10 mouse cellular contexts compared by ENCODE assay signal in genomic region chr1:153535611-153536010, GRCm38 (mm10). TPM values are rescaled to one million over a fixed set of nuclear protein-coding genes. Genes with fewer than 3 reads are reported as not detected.
DNase-seq lines count a peak whose midpoint lies in the region; ATAC-seq and TF ChIP-seq lines count a peak whose summit lies in the region.
"Had no signal": no experiment of that assay in that cellular context is flagged by ENCODE, and none has a peak within 500 bp of the region (broad histone marks: within the 10 kb centered on the region; RNA-seq: fewer than 3 reads in every experiment).

No protein-coding gene starts in this region.

- no peak overlapping the region for H3K9ac ChIP-seq in heart, embryonic 11.5 days (ENCODE audit: low read depth, low read length)
- no peak overlapping the region for H3K9ac ChIP-seq in intestine, postnatal 0 days (ENCODE audit: low read depth, low read length)
- H3K9ac ChIP-seq in liver, embryonic 11.5 days (ENCODE audit: low read depth, low read length), result no peak overlapping the region
- H3K9ac ChIP-seq: lung, embryonic 15.5 days had no signal

- no peak for ATAC-seq in heart, embryonic 11.5 days (replicated peaks; ENCODE audit: insufficient number of reproducible peaks, low FRiP score, low TSS enrichment)
- ATAC-seq in intestine, postnatal 0 days, result no peak
- ATAC-seq in liver, embryonic 11.5 days (replicated peaks; ENCODE audit: low FRiP score), result no peak

- no peak overlapping the region for H3K27ac ChIP-seq in heart, embryonic 11.5 days (ENCODE audit: low read depth, low read length)
- H3K27ac ChIP-seq in intestine, postnatal 0 days (ENCODE audit: low read depth, low read length), result no peak overlapping the region
- no peak overlapping the region for H3K27ac ChIP-seq in liver, embryonic 11.5 days (ENCODE audit: low read depth, low read length)
- H3K27ac ChIP-seq: lung, embryonic 15.5 days had no signal

- H3K27me3 ChIP-seq in heart, embryonic 11.5 days (ENCODE audit: control insufficient read depth, insufficient read depth, low read length), result no peaks in the 10 kb centered on the region
- H3K27me3 ChIP-seq in intestine, postnatal 0 days (replicated peaks; ENCODE audit: control insufficient read depth, insufficient read depth, low read length), result no peaks in the 10 kb centered on the region
- no peaks in the 10 kb centered on the region for H3K27me3 ChIP-seq in liver, embryonic 11.5 days (replicated peaks; ENCODE audit: control insufficient read depth, insufficient read depth, low read length)
- H3K27me3 ChIP-seq: lung, embryonic 15.5 days had no signal

- no peaks in the 10 kb centered on the region for H3K36me3 ChIP-seq in heart, embryonic 11.5 days (ENCODE audit: control insufficient read depth, insufficient read depth, low read length)
- peaks cover 3% of the 10 kb centered on the region; the same call in 1 of the 2 replicates for H3K36me3 ChIP-seq in intestine, postnatal 0 days (ENCODE audit: control insufficient read depth, insufficient read depth)
- no peaks in the 10 kb centered on the region for H3K36me3 ChIP-seq in liver, embryonic 11.5 days (ENCODE audit: control insufficient read depth, insufficient read depth, low read length)
- H3K36me3 ChIP-seq: lung, embryonic 15.5 days had no signal

- WGBS in heart, embryonic 11.5 days (ENCODE audit: insufficient replicate concordance), result 62% methylated on average over 9 of the region's 9 CpGs
- 82% methylated on average over 9 of the region's 9 CpGs for WGBS in intestine, postnatal 0 days
- 77% methylated on average over 9 of the region's 9 CpGs for WGBS in liver, embryonic 11.5 days

- peak; percentile 97 for DNase-seq in heart, adult 11 months
- DNase-seq in ovary, adult 18-20 months (ENCODE audit: low spot score), result peak; percentile 71
- DNase-seq in ovary, postnatal 14 days (ENCODE audit: low spot score), result no peak
- DNase-seq in heart, postnatal 10 days, result peak; percentile 17 to 21
- DNase-seq in testis, postnatal 10 days (ENCODE audit: low spot score), result peak; percentile 74
- DNase-seq in liver, embryonic 11.5 days (ENCODE audit: low spot score), result no peak

- no peaks in the 10 kb centered on the region for H3K9me3 ChIP-seq in heart, embryonic 11.5 days (replicated peaks; ENCODE audit: control insufficient read depth, low read length)
- no peaks in the 10 kb centered on the region for H3K9me3 ChIP-seq in intestine, postnatal 0 days (ENCODE audit: control insufficient read depth)
- H3K9me3 ChIP-seq in liver, embryonic 11.5 days (ENCODE audit: control insufficient read depth, low read length), result no peaks in the 10 kb centered on the region
- H3K9me3 ChIP-seq: G1E; lung, embryonic 15.5 days had no signal

- H3K4me2 ChIP-seq in heart, embryonic 11.5 days, result no peak overlapping the region
- H3K4me2 ChIP-seq in intestine, postnatal 0 days (replicated peaks; ENCODE audit: low read depth), result no peak overlapping the region
- no peak overlapping the region for H3K4me2 ChIP-seq in liver, embryonic 11.5 days
- H3K4me2 ChIP-seq: lung, embryonic 15.5 days had no signal

- no peak for TF ChIP-seq CTCF in intestine, postnatal 0 days (IDR thresholded peaks at IDR 0.05; ENCODE audit: low read depth)

- no peaks in the 10 kb centered on the region for H3K4me1 ChIP-seq in heart, embryonic 11.5 days (ENCODE audit: control insufficient read depth, insufficient read depth, low read length)
- H3K4me1 ChIP-seq in intestine, postnatal 0 days (replicated peaks; ENCODE audit: control insufficient read depth, insufficient read depth, low read length), result no peaks in the 10 kb centered on the region
- H3K4me1 ChIP-seq in liver, embryonic 11.5 days (replicated peaks; ENCODE audit: control insufficient read depth, insufficient read depth, low read length), result no peaks in the 10 kb centered on the region

- intact Hi-C loops in heart, postnatal 10 days (cut with DNase I), result no loop called here

- H3K4me3 ChIP-seq in heart, embryonic 11.5 days (ENCODE audit: low read depth, low read length), result no peak overlapping the region
- H3K4me3 ChIP-seq in intestine, postnatal 0 days (ENCODE audit: low read depth, low read length), result no peak overlapping the region
- no peak overlapping the region for H3K4me3 ChIP-seq in liver, embryonic 11.5 days (ENCODE audit: low read depth, low read length)
- H3K4me3 ChIP-seq: lung, embryonic 15.5 days had no signal

RNA-seq across cellular contexts. Expression of gene Npl, which starts 14.2 kb away (rescaled TPM):
- 6.3 and 7.2 TPM in 2 replicates for polyA plus RNA-seq in heart, embryonic 11.5 days (2014; fragmentation: Nextera tagmentation; extraction: Ambion mirVana)
- 1 to 10 TPM; 2.4 to 2.6 TPM for total RNA-seq in heart, postnatal 10 days (2021)
- 967 and 1,051 TPM in 2 replicates for polyA plus RNA-seq in intestine, postnatal 0 days (2015; fragmentation: Nextera tagmentation; extraction: Ambion mirVana)
- 8.0 and 11.0 TPM in 2 replicates for polyA plus RNA-seq in liver, embryonic 11.5 days (2014; fragmentation: Nextera tagmentation; extraction: Ambion mirVana)

RNA-seq across cellular contexts. Expression of gene Dhx9, which starts 48.2 kb away (rescaled TPM):
- 17.7 and 21.2 TPM in 2 replicates for polyA plus RNA-seq in heart, embryonic 11.5 days (2014; fragmentation: Nextera tagmentation; extraction: Ambion mirVana)
- 10 to 100 TPM; 79.7 to 88.1 TPM for total RNA-seq in heart, postnatal 10 days (2021)
- 14.1 TPM in 2 replicates for polyA plus RNA-seq in intestine, postnatal 0 days (2015; fragmentation: Nextera tagmentation; extraction: Ambion mirVana)
- 12.9 and 16.0 TPM in 2 replicates for polyA plus RNA-seq in liver, embryonic 11.5 days (2014; fragmentation: Nextera tagmentation; extraction: Ambion mirVana)

Comparison
In these comparisons a context has a peak if more than half of its experiments do, and no peak if none do; other contexts are left out.
1. DNase-seq: peak in heart, adult 11 months (single experiment), ovary, adult 18-20 months (single experiment), heart, postnatal 10 days (2 of 2) and testis, postnatal 10 days (single experiment); none in ovary, postnatal 14 days (single experiment) and liver, embryonic 11.5 days (single experiment).
2. RNA of gene Npl, which starts 14.2 kb away (polyA plus RNA-seq): 967 to 1,051 TPM in intestine, postnatal 0 days; 8.0 to 11.0 TPM in liver, embryonic 11.5 days and 6.3 to 7.2 TPM in heart, embryonic 11.5 days; every median in the first group is over 10 times any median in the second.